Mouse (Mus musculus): ENCODE results near the gene Htr1b. TPM values are rescaled to one million over a fixed set of nuclear protein-coding genes. Genes with fewer than 3 reads are reported as not detected.

Gene Htr1b
- polyA plus RNA-seq (2012; rRNA removed; ENCODE audit: low replicate concordance): 0.06 and 0.56 TPM in 2 replicates

GRCm38 (mm10) chr9:81633437-81633973, at the start of gene Htr1b:
Htr1b (minus strand) TSS chr9:81633828.

Other genes starting within 250 kb of the Htr1b start
- not detected in 2 replicates for gene Mei4, start 229.8 kb upstream of the Htr1b start, polyA plus RNA-seq (2012; rRNA removed; ENCODE audit: low replicate concordance)